Mouse (Mus musculus): ENCODE data around the gene Mcam.

- TF ChIP-seq CTCF (IDR thresholded peaks at IDR 0.05; ENCODE audit: borderline replicate concordance, insufficient read depth, low read length) (no peak), POLR2A (IDR thresholded peaks at IDR 0.05; ENCODE audit: low read depth, low read length) (no peak)
Observed at GRCm38 (mm10) chr9:44135731-44136411, 1.6 kb downstream of the Mcam start.

All from embryonic fibroblast, embryonic 13.5 days (primary cell).